Comparison of ENCODE assay signal across 8 mouse cellular contexts in the genomic region with DNA sequence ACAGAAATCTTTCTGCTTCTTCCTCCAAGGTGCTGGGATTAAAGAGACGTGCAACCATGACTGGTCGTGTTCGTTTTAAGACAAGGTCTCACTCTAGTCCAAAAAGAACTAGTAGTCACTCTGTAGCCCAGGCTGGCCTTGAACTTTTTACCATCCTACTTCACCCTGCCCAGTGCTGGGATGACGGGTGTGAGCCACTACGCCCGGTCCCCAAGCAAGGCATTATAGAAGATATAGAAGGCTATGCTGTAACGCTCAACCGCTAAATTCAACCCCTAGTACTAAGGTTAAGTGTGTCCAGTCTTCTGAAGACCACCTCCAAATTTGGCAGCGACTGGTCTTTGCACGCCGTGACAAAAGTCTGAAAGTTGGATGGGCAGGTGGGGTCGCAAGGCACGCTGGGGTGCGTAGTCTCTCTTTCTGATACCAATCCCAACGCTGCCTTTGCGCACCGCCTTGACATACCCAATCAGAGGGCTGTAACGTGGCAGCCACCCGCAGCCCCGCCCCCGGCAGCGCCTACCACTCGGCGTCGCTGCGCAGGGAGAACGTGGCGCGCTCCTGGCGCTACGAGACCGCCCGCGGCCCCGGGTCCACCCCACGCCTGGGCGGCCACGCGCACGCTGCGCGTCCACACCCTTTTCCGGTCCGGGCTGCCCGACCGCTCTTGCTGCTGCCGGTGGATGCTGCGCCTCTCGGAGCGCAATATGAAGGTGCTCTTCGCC. TPM values are rescaled to one million over a fixed set of nuclear protein-coding genes. Genes with fewer than 3 reads are reported as not detected.
DNase-seq lines count a peak whose midpoint lies in the region; ATAC-seq and TF ChIP-seq lines count a peak whose summit lies in the region.

A gene (plus strand): TSS at position 640 of the 725 bp plus-strand sequence.

- TF ChIP-seq CTCF in G1E (IDR thresholded peaks at IDR 0.05; ENCODE audit: low read depth, low read length) = no peak
- no peak; the same call in 1 of the 2 replicates for TF ChIP-seq CTCF in layer of hippocampus, adult 2 months (conservative IDR thresholded peaks at IDR 0.05)
- no peak for TF ChIP-seq CTCF in lung, embryonic 14.5 days (IDR thresholded peaks at IDR 0.05; ENCODE audit: low read depth)
- TF ChIP-seq CTCF in olfactory bulb, adult 2 months (IDR thresholded peaks at IDR 0.05; ENCODE audit: insufficient read depth, low read depth, low read length) = no peak
- peak; percentile 67 for TF ChIP-seq CTCF in thymus, adult 2 months (IDR thresholded peaks at IDR 0.05; ENCODE audit: borderline replicate concordance, control insufficient read depth, extremely low read depth, insufficient read depth, low read length, poor library complexity)

- peak within 1 kb of the TSS; percentile 94 for H3K9ac ChIP-seq in forebrain, embryonic 16.5 days (replicated peaks; ENCODE audit: low read depth, low read length)
- H3K9ac ChIP-seq in lung, embryonic 14.5 days = peak within 1 kb of the TSS; percentile 86

- H3K27me3 ChIP-seq in G1E (ENCODE audit: insufficient read depth, low read length) = no peaks in the 10 kb centered on the region
- H3K27me3 ChIP-seq in forebrain, embryonic 16.5 days (replicated peaks; ENCODE audit: control insufficient read depth, insufficient read depth, low read length) = no peaks in the 10 kb centered on the region
- no peaks in the 10 kb centered on the region for H3K27me3 ChIP-seq in lung, embryonic 14.5 days (ENCODE audit: insufficient read depth, low read length)
- no peaks in the 10 kb centered on the region for H3K27me3 ChIP-seq in thymus, adult 2 months (ENCODE audit: control insufficient read depth, insufficient read depth, low read length)

- H3K9me3 ChIP-seq in G1E (replicated peaks) = 0 out of 2 replicates have a peak, but pooled peaks cover 3% of the 10 kb centered on the region
- no peaks in the 10 kb centered on the region for H3K9me3 ChIP-seq in forebrain, embryonic 16.5 days (ENCODE audit: control insufficient read depth, low read length)
- no peaks in the 10 kb centered on the region for H3K9me3 ChIP-seq in lung, embryonic 14.5 days (ENCODE audit: low read depth, low read length)

- TF ChIP-seq POLR2A in olfactory bulb, adult 2 months (IDR thresholded peaks at IDR 0.05; ENCODE audit: insufficient read depth, low read depth, low read length) = peak; percentile 91
- TF ChIP-seq POLR2A in thymus, adult 2 months (IDR thresholded peaks at IDR 0.05; ENCODE audit: control insufficient read depth, extremely low read depth, insufficient read depth, low read length, poor library complexity) = peak; percentile 89

- peak; percentile 100 for DNase-seq in G1E (ENCODE audit: low spot score)
- peak; percentile 99 for DNase-seq in cerebellum, adult 18-20 months
- peak; percentile 96 for DNase-seq in heart, postnatal 36 days
- DNase-seq in layer of hippocampus, adult 2 months (ENCODE audit: low spot score in 2 of 2) = peak; percentile 98
- peak; percentile 99 for DNase-seq in lung, embryonic 14.5 days
- peak; percentile 97 for DNase-seq in thymus, adult 2 months

- H3K36me3 ChIP-seq in G1E (replicated peaks) = peaks cover 33% of the 10 kb centered on the region
- peaks cover 6% of the 10 kb centered on the region; the same call in 1 of the 2 replicates for H3K36me3 ChIP-seq in forebrain, embryonic 16.5 days (ENCODE audit: control insufficient read depth, insufficient read depth)
- H3K36me3 ChIP-seq in lung, embryonic 14.5 days (ENCODE audit: insufficient read depth) = peaks cover 24% of the 10 kb centered on the region
- peaks cover 15% of the 10 kb centered on the region for H3K36me3 ChIP-seq in thymus, adult 2 months (ENCODE audit: control insufficient read depth, insufficient read depth, low read length)

- intact Hi-C loops in heart, postnatal 36 days (cut with DNase I) = loop anchor here (2.0 to 5.0 kb wide), 2 partner anchors 65 to 152 kb away; a partner anchor contains a TSS

- H3K27ac ChIP-seq in forebrain, embryonic 16.5 days (ENCODE audit: low read length) = peak within 1 kb of the TSS; percentile 85
- peak within 1 kb of the TSS; percentile 97 for H3K27ac ChIP-seq in layer of hippocampus, adult 2 months
- H3K27ac ChIP-seq in lung, embryonic 14.5 days (ENCODE audit: low read depth) = peak within 1 kb of the TSS; percentile 77
- H3K27ac ChIP-seq in olfactory bulb, adult 2 months (ENCODE audit: insufficient read depth, low read depth, low read length) = peak within 1 kb of the TSS; percentile 34
- no peak within 1 kb of the TSS for H3K27ac ChIP-seq in thymus, adult 2 months (ENCODE audit: control insufficient read depth, insufficient read depth, low read length)

- H3K4me2 ChIP-seq in forebrain, embryonic 16.5 days (ENCODE audit: low read length) = peak within 1 kb of the TSS; percentile 86
- H3K4me2 ChIP-seq in lung, embryonic 14.5 days = peak within 1 kb of the TSS; percentile 86

- peak within 1 kb of the TSS; percentile 81 for H3K4me3 ChIP-seq in G1E (ENCODE audit: low read depth, low read length)
- peak within 1 kb of the TSS; percentile 91 for H3K4me3 ChIP-seq in forebrain, embryonic 16.5 days (replicated peaks; ENCODE audit: low read length)
- H3K4me3 ChIP-seq in layer of hippocampus, adult 2 months = peak within 1 kb of the TSS; percentile 73
- peak within 1 kb of the TSS; percentile 80 for H3K4me3 ChIP-seq in lung, embryonic 14.5 days (ENCODE audit: low read depth, low read length)
- peak within 1 kb of the TSS; percentile 75 for H3K4me3 ChIP-seq in olfactory bulb, adult 2 months (ENCODE audit: insufficient read depth, low read depth, low read length)
- peak within 1 kb of the TSS; percentile 52 for H3K4me3 ChIP-seq in thymus, adult 2 months (ENCODE audit: control insufficient read depth, insufficient read depth, low read length)

- peak; percentile 97 for ATAC-seq in G1E (ENCODE audit: extremely low read depth, insufficient number of reproducible peaks, low FRiP score, poor library complexity, severe bottlenecking)
- peak; percentile 99 for ATAC-seq in forebrain, embryonic 16.5 days
- ATAC-seq in lung, embryonic 14.5 days (ENCODE audit: insufficient read depth) = peak; percentile 99

- H3K4me1 ChIP-seq in G1E (ENCODE audit: insufficient read depth, low read depth, low read length) = peaks cover 33% of the 10 kb centered on the region
- peaks cover 17% of the 10 kb centered on the region for H3K4me1 ChIP-seq in forebrain, embryonic 16.5 days (replicated peaks; ENCODE audit: control insufficient read depth, insufficient read depth, low read length)
- peaks cover 7% of the 10 kb centered on the region for H3K4me1 ChIP-seq in lung, embryonic 14.5 days (ENCODE audit: insufficient read depth)
- no peaks in the 10 kb centered on the region; the same call in 1 of the 2 replicates for H3K4me1 ChIP-seq in olfactory bulb, adult 2 months (ENCODE audit: control insufficient read depth, insufficient read depth, low read length)
- peaks cover 2% of the 10 kb centered on the region; the same call in 1 of the 2 replicates for H3K4me1 ChIP-seq in thymus, adult 2 months (replicated peaks; ENCODE audit: control insufficient read depth, insufficient read depth, low read length)

- 2% methylated on average over 51 of the region's 51 CpGs for WGBS in forebrain, embryonic 16.5 days
- WGBS in lung, embryonic 14.5 days = under 1% methylated on average over 50 of the region's 51 CpGs
- 1% methylated on average over 51 of the region's 51 CpGs for WGBS in olfactory bulb, adult 2 months
- WGBS in thymus, adult 2 months = under 1% methylated on average over 51 of the region's 51 CpGs

RNA-seq across cellular contexts. Expression of the gene that starts here (rescaled TPM):
- 261 and 293 TPM in 2 replicates for total RNA-seq in G1E (2014; fragmentation: Nextera tagmentation)
- 400 and 413 TPM in 2 replicates for total RNA-seq in G1E (2017)
- polyA plus RNA-seq in G1E (2012) = 60.8 and 112 TPM in 2 replicates
- 325 and 326 TPM in 2 replicates for polyA plus RNA-seq in forebrain, embryonic 16.5 days (2015; fragmentation: Nextera tagmentation; extraction: Ambion mirVana)
- 100 to 1,000 TPM; 123 to 129 TPM for total RNA-seq in heart, postnatal 36 days (2021)
- 100 to 1,000 TPM; 195 to 201 TPM for total RNA-seq in layer of hippocampus, adult 2 months (2021)
- 654 and 655 TPM in 2 replicates for polyA plus RNA-seq in lung, embryonic 14.5 days (2014; fragmentation: Nextera tagmentation; extraction: Ambion mirVana)
- polyA plus RNA-seq in olfactory bulb, adult 2 months (2012; ENCODE audit: insufficient read depth, insufficient read length, low replicate concordance, missing spikeins) = not detected in 2 replicates
- polyA plus RNA-seq in thymus, adult 2 months (2012; rRNA removed) = 144 and 154 TPM in 2 replicates
